Mouse (Mus musculus): ENCODE measurements around the gene Iqcf6.

DNA sequence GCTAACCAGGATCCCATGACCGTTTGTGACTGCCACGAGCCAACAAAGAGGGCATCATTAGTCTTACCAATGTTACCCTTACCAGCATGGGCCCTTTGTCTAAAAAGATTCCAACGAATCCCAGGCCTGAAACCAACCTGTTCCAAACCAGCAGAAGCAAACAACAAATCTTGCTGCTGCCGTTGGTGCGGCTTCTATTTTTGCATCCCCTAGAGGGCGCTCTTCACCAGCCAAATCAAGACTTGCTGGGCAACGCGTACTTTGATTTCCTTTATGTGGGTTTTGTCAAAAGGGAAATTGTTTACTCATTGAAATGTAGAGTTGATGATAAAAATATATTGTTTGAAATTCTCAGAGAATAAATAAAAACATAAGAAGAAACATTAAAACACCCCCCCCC lies 25.8 kb upstream of the Iqcf6 start:
- TF ChIP-seq CTCF (IDR thresholded peaks at IDR 0.05; ENCODE audit: borderline replicate concordance, extremely low read depth, insufficient read depth, insufficient read length), result peak; percentile 84
- TF ChIP-seq POLR2A (IDR thresholded peaks at IDR 0.05; ENCODE audit: borderline replicate concordance, extremely low read depth, insufficient read depth, insufficient read length, poor library complexity, severe bottlenecking), result no peak

Data from brain, embryonic 14.5 days (tissue).